Mouse (Mus musculus) embryo, embryonic 9.5 days (tissue): ENCODE data around the gene Hcst.
A peak's percentile ranks its signal among the peaks of the same experiment; 100 is the strongest.

Source experiments
- DNase-seq: peaks from one replicate; pipeline ENCODE4 v3.0.0-alpha.2; 2017; ENCODE audit errors: extremely low spot score

The Hcst gene

DNA sequence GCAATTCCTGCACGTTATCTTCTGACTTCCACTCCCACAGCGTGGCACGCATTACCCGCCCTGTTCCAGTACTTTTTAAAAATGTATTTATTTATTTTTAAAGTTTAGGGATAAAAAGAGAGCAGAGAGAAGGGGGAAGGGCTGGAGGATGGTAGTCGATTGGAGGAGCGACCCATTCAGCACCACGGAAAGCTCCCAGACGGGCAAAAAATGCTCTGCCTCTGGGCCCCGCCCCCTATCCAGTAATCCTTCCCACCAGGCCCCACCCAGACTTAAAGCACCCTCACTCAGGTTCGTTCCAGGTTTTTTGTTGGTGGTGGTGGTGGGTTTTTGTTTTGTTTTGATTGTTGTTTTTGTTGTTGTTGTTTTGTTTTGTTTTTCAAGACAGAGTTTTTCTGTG, 14.6 kb upstream of the Hcst start:
- DNase-seq, result peak; percentile 57

- no peak for DNase-seq
These were observed 12.1 kb upstream of the Hcst start for GRCm38 (mm10) chr7:30431793-30432192.

DNA sequence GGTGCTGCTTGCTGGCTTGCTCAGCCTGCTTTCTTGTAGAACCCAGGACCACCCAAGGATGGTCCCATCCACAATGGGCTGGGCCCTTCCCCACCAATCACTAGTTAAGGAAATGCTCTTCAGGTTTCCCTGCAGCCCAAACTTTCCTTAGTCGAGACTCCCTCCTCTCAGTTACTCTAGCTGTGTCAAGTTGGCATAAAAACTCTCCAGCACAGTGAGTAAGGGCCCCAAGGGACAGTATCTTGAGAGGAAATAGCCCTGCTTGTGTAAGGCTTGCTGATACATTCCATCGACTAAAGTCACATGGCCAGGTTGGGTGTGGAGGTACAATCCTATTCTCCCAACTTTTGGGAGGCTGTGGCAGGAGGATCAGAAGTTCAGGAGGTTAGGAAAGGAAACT, 10.5 kb upstream of the Hcst start:
- DNase-seq, result no peak

DNA sequence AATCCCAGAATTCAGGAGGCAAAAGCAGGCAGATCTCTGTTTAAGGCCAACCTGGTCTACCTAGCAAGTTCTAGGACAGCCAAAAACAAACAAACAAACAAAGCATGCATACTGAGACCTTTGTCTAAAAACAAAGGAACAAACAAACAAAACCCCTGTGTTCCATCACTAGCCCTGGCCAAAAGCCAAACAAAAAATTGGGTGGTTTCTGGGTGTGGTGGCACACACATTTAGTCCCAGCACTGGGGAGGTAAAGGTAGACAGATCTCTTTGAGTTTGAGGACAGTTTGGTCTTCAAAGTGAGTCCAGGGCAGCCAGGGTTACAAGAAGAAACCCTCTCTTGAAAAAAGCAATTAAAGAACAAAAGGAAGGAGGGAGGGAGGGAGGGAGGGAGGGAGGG, 9.7 kb upstream of the Hcst start:
- no peak for DNase-seq

DNA sequence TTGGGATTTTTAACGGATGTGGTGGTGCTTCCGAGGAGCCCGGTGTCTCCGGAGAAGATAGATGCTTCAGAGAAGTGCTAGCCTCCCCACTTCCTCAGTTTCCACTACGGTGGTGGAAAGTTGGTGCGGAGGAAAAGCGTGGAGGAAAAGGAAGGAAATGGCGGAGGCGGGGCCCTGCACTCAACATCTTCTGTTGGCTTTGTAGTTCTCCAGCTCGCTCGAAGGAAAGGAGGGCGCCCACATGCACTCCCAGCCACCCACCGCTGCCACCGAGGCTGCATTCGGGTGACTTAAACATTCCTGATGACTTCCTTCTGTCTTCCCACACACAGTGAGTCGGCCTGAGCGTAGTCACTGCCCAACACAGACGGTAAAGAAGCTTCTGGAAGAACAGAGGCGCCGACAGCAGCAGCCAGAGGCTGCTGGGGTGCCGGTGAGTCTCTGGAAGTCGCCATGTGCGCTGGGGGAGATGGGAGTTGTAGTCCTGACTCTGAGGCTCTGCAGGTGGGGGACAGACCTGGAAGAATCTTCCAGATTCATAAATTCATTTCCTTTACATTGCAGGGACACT, 3.5 kb upstream of the Hcst start:
- DNase-seq, result no peak

- no peak for DNase-seq
These were observed 2.9 kb upstream of the Hcst start for GRCm38 (mm10) chr7:30422560-30422959.

- DNase-seq, result peak; percentile 82
These were observed 2.3 kb upstream of the Hcst start for GRCm38 (mm10) chr7:30421890-30422435.

DNA sequence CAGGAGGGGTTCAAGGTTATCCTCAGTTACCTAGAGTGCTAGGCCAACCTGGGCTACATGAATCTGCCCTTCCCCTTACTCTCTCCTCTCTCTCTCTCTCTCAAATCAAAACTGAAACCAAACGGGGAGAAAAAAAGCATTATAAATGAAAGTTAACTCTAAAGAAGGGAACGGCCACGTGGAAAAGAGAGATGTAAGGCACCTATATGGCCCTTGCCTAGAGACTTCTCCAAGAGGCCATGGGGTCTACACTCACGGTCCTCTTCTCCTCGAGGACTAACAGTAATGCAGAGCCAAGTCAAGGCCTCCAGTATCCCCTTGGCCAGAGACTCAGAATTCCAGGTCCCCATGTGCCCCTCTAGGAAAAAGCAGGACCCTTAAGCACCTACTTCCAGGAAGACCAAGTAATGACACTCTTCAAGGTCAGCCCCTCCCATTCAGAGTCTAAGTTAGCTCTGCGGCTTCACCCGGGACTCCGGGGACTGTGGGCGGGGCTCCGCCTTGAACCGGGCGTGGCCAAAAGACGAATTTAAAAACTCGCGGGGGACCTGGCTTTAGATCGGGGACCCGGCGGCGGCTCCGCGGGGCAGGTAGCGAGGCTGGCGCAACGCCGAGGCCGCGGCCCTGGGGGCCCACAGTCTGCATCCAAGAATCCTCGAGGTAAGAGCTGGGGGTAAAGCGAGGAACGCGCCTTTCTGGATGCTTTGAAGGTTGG, 1.7 kb upstream of the Hcst start, which contains the start of gene Nfkbid:
Gene Nfkbid, plus strand, starts transcription at position 558 of the 715 bp plus-strand sequence.
- peak; percentile 47 for DNase-seq

DNA sequence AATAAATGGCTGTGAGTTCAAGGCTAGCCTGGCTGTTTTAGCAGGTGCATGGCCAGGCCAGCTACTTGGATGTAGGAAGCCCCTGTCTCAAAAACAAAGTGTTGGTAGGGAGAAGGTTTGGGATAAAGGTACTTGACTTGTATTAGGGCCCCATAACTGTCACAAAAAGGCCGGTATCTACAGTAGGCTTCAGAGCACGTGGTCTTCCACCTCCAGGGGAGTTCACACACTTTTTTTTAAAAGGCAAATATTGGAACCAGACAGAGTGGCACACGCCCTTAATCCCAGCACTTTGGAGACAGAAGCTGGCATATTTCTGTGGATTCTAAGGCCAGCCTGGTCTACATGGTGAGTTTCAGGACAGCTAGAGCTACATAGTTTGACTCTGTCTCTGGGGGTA, 1.0 kb upstream of the Hcst start:
- no peak for DNase-seq

GRCm38 (mm10) chr7:30417856-30418255, 1.8 kb downstream of the Hcst start:
- no peak for DNase-seq

DNA sequence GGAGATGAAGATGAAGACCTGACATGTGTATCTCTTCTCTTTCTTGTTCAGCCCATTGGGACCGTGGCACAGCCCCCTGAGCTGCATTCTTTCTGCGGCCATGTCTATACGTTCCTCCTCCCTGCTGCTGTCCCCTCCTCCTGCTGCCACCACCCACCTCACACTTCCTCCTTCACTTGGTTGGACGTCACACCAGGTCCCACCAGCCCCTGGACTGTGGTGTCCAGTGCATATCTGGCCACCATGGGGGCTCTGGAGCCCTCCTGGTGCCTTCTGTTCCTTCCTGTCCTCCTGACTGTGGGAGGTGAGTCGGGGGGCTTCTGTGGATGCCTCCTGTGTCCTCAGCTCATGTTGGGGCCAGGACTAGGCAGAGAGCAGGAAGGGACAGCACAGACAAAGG, 6.1 kb downstream of the Hcst start, which contains the start of gene Tyrobp:
Gene Tyrobp, plus strand, starts transcription at position 165 of the 400 bp plus-strand sequence.
- no peak for DNase-seq

GRCm38 (mm10) chr7:30412735-30413147, 6.9 kb downstream of the Hcst start:
- no peak for DNase-seq

DNA sequence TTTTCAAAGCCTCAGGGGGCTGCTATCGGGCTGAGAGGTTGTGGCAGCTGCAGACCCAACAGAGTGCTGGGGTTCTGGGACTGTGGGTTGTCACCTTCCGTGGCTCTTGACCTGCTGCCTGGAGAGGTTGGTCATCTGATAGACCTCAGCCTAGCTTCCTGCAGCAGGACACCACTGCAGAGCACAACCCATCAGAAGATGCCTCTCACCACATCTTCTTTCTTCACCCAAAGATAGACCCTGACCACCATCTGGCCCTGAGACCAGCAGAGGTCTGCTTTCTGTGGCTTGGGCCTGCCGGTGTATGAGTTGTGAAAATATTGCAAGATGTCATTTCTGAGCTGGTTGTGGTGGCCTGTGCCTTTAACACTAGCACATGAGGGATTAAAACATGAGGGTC, 8.6 kb downstream of the Hcst start:
- no peak for DNase-seq

DNA sequence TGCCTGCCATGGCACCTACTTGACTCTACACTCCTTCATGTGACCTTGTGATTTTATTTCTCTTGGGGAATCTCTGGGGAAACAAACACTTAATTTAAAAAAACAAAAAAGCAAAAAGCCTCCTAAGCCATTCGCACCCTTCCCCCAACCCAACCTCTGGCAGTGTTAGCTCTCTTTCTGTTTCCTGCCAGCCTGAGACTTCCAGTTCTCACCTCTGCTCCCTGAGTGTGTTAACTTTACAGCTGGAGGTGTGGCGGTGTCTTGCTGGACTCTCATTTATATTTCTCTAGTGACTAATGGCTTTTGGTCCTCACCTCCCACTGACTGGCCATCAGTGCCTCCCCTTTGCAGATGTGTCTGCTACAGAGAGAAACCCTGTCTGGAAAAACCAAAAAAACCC, 9.9 kb downstream of the Hcst start:
- no peak for DNase-seq

DNA sequence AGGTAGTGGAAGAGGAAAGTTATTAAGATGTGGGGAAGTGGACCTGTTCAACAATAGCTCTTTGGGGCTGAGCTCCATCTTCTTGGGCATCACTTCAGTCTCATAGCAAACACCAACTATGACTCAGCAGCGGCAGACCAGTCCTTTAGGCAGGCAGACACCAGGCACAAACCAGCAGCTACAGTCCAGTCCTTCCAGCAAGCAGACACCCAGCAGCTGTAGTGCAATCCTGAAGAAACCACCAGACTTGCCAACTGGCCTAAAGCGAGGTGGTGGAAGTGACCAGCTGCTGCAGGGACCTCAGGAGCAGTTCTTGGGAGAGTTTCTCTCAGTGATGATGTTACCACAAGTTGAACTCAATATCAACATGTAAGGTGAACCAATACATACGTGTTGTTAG, 11.0 kb downstream of the Hcst start:
- no peak for DNase-seq

DNA sequence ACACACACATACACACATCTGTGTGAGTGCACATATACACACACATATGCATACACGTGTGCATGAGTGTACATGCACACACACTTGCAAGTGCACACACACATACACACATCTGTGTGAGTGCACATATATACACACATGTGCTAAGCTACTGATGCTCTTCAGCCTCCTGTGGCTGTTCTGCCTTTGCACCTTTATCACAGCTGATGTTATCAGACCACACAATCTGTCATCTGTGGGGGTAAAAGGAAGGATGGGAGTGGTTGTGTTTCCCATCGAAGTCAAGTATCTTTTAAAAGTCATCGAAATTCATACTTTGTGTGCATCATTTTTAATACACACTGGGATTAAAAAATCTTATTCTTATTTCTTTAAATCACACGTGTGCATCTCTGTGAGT, 17.3 kb downstream of the Hcst start:
- no peak for DNase-seq

DNA sequence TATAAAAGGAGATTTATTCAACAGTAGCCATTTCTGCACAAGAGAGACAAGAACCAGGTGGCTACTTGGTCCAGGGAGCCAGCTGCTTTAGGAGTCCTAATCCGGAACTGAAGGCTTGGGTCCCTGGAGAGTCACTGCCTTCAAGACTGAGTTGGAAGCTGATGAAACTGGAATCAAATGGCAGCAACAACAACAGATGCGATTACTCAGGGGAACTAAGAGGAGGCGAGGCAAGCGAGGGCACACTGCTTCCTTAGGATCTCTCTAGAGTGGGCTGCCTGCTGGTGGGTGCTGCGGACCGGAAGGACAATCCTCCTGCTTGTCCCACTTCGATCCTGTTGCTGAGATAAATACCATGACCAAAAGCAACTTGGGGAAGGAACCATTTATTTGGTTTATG, 20.0 kb downstream of the Hcst start:
- DNase-seq, result no peak

GRCm38 (mm10) chr7:30394871-30395270, 24.8 kb downstream of the Hcst start:
- DNase-seq, result no peak

GRCm38 (mm10) chr7:30394379-30394778, 25.3 kb downstream of the Hcst start:
- peak; percentile 20 for DNase-seq

DNA sequence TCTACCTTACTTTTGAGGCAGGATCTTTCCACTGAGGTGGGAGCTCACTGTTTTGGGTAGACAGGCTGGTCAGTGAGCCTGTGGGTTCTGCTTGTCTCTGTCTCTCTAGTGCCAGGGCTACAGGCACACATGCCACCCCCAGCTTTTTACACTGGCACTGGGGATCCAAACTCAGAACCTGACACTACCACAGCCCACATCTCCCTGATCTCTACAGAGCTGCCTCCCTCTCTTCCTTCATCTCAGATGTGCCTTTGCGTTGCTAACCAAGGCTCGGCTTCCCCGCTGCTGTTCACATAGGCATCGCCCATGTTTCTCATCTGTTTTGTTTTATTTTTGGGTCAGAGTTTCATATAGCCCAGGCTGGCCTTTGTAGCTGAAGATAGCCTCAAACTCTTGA, 26.0 kb downstream of the Hcst start:
- no peak for DNase-seq

GRCm38 (mm10) chr7:30392746-30393520, 26.7 kb downstream of the Hcst start:
- DNase-seq, result no peak

- no peak for DNase-seq
These were observed 35.5 kb downstream of the Hcst start for GRCm38 (mm10) chr7:30384106-30384505.

DNA sequence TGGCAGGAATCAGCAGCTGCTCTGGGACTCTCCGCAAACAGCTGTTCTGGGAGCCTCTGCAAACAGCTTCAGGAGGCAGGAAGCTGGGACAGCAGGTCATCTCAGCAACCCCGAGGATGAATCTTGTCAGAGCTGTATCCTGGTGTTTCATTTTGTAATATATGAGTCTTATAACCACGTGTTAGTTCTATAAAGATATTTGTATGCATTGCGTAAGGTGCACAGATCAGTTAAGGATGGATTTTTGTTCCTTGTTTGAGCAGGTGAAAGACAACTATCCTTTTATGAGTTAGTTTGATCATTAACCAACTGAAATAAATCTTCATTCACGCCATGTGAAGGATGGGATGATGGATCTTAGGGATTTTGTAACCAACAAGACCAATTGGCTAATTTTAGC, 39.6 kb downstream of the Hcst start:
- no peak for DNase-seq
